Mouse (Mus musculus) intestine, postnatal 0 days (tissue): ENCODE data around the gene Dock10. TPM values are rescaled to one million over a fixed set of nuclear protein-coding genes. Genes with fewer than 3 reads are reported as not detected.
A peak's percentile ranks its signal among the peaks of the same experiment; 100 is the strongest.

Source experiments
- ATAC-seq: fragments of 200-750 bp; cut with Nextera tagmentation; 2 replicates; pipeline ENCODE4 v1.8.0; 2017; ENCODE audit warnings: mild to moderate bottlenecking, moderate TSS enrichment, moderate library complexity
- H3K27ac ChIP-seq: fragments of 300-500 bp; sonication (generic); 2 replicates; pipeline ENCODE4 v1.5.1; 2014; ENCODE audit warnings: mild to moderate bottlenecking, low read depth, low read length, moderate library complexity
- H3K27me3 ChIP-seq: fragments of 300-500 bp; sonication (generic); replicated peaks from 2 replicates; pipeline ENCODE4 v1.6.1; 2014; ENCODE audit warnings: low read length, mixed read lengths; ENCODE audit not compliant: control insufficient read depth, insufficient read depth
- H3K36me3 ChIP-seq: fragments of 300-500 bp; sonication (generic); 2 replicates; pipeline ENCODE4 v1.6.1; 2014; ENCODE audit warnings: mild to moderate bottlenecking, moderate library complexity; ENCODE audit not compliant: control insufficient read depth, insufficient read depth
- H3K4me1 ChIP-seq: fragments of 300-500 bp; sonication (generic); replicated peaks from 2 replicates; pipeline ENCODE4 v1.6.1; 2014; ENCODE audit warnings: antibody characterized with exemption, low read length, mixed read lengths; ENCODE audit not compliant: control insufficient read depth, insufficient read depth
- H3K4me2 ChIP-seq: fragments of 300-500 bp; sonication (generic); replicated peaks from 2 replicates; pipeline ENCODE4 v1.6.1; 2014; ENCODE audit warnings: low read depth, mild to moderate bottlenecking, moderate library complexity
- H3K4me3 ChIP-seq: fragments of 300-500 bp; sonication (generic); 2 replicates; pipeline ENCODE4 v1.5.1; 2014; ENCODE audit warnings: low read depth, low read length
- H3K9ac ChIP-seq: fragments of 300-500 bp; sonication (generic); 2 replicates; pipeline ENCODE4 v1.6.1; 2014; ENCODE audit warnings: mild to moderate bottlenecking, low read depth, low read length
- H3K9me3 ChIP-seq: fragments of 300-500 bp; sonication (generic); 2 replicates; pipeline ENCODE4 v1.6.1; 2016; ENCODE audit warnings: mixed run types; ENCODE audit not compliant: control insufficient read depth
- CTCF ChIP-seq: sonication (generic); IDR thresholded peaks from 2 replicates; pipeline ENCODE4 v1.5.1; 2016; ENCODE audit warnings: low read depth, mild to moderate bottlenecking, control low read depth, antibody characterized with exemption, moderate library complexity
- WGBS: fragments of 180-500 bp; shearing (Covaris S2); extraction: QIAGEN DNeasy Blood & Tissue Kit; methylation state at CpG from one replicate; pipeline ENCODE4 v1.1.7; 2014; 5-methylcytosine and 5-hydroxymethylcytosine counted together
- polyA plus RNA-seq: library from polyadenylated mRNA; unstranded; fragments of >200 nt; fragmentation: Nextera tagmentation; extraction: Ambion mirVana; gene quantifications from 2 replicates; pipeline ENCODE4 v1.2.1, GENCODE M21; 2015

The Dock10 gene
- 2.1 and 2.5 TPM in 2 replicates for polyA plus RNA-seq

DNA sequence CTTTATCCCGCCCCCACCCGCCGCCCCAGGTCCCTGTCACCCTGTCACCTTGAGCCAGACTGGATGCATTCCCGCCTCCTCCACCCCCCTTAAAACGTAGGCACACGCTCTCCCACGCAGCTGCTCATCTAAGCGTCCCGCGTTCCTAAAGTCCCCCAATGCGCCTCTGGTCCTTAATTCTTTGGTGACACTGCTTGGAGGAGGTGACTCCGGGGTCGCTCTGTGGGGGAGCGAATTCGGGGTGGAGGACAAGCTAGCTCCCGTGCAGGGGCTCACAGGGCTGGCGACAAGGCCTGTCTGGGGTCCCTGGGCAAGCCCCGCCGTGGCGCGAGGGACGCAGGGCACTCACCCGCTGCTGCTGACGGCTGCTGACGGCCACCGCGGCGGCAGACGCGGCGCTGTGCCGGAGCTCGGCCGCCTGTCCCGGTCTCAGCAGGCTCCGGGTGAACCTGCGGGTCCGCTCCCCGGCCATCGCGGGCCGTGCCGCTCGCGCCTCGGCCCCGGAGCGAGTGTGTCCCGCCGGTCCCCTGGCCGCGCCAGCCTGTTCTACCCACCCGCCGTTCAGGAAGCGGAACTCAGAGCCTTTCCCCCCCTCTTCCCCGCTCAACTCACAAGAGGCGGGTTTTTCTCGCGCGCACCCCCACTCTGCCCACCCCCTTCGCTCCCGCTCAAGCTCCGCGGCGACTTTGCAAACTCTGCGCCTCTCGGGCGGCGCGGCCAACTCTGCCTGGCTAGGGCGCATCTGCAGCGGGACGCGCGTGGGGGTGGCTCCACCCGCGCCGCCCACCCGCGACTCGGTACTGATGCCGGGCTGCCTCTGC is at the start of gene Dock10:
Gene Dock10, minus strand, starts transcription at position 551 of the 821 bp plus-strand sequence.
- WGBS, result under 1% methylated on average over 73 of the region's 82 CpGs
- no peak within 1 kb of the TSS for H3K27ac ChIP-seq
- H3K4me1 ChIP-seq, result no peaks in the 10 kb centered on the region
- no peak for TF ChIP-seq CTCF
- peak within 1 kb of the TSS; percentile 45 for H3K4me3 ChIP-seq
- no peaks in the 10 kb centered on the region for H3K9me3 ChIP-seq
- peaks cover 20% of the 10 kb centered on the region; the same call in 1 of the 2 replicates for H3K27me3 ChIP-seq
- H3K36me3 ChIP-seq, result no peaks in the 10 kb centered on the region
- peak within 1 kb of the TSS; percentile 70 for H3K4me2 ChIP-seq
- ATAC-seq, result no peak
- no peak within 1 kb of the TSS for H3K9ac ChIP-seq

DNA sequence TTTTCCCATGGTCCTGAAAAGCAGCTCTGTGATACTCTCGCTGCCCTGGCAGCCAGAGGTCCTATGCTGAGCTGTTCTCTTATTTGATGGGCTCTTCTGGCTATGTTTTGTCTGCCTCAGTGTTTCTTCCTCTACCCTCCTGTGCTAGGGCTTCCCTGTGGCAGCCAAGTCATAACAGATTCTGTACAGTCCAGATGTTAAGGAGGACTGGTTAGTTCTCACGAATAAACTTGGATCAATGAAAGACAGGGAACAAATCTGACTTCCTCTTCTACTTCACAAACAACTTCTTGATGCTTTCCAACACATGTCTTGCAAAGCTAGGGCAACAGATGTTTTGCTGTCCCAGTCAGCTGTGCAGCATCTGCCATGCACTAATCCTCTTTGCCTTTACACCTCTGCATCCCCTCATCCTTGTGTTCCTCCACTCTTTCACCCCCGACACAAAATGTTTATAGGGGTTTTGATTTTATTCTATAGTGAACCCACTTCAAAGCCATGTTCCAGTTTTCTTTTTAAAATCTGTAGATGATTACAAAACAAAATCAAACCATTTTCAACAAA is 48.6 kb upstream of the Dock10 start:
- no peaks in the 10 kb centered on the region for H3K9me3 ChIP-seq
- no peak overlapping the region for H3K27ac ChIP-seq
- TF ChIP-seq CTCF, result no peak
- H3K27me3 ChIP-seq, result no peaks in the 10 kb centered on the region
- no peak overlapping the region for H3K4me2 ChIP-seq
- ATAC-seq, result no peak
- H3K4me1 ChIP-seq, result no peaks in the 10 kb centered on the region
- H3K4me3 ChIP-seq, result no peak overlapping the region
- no peak overlapping the region for H3K9ac ChIP-seq
- WGBS, result 53% methylated on average over 3 of the region's 3 CpGs
- H3K36me3 ChIP-seq, result no peaks in the 10 kb centered on the region

DNA sequence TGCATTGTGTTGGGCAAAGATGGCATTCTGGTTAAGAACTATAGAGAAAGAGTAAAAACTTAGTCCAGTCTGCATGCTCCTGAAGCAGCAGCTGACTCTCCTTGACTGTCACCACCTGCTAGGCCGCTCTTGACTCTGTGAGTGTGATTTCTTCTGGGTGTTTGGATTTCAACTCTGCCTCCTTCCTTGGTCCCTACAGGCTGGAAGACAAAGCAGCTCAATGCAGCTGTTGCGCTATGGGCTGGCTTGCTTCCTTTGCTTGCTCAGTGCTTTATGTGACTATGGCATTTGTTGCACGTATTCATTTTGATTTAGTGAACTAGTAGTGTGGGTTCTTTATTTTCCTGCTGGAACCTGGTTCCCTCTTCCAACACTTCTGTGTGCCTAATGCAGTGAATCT is 43.7 kb upstream of the Dock10 start:
- Histone ChIP-seq H3K4me2 (no peak overlapping the region), H3K27ac (no peak overlapping the region), H3K9ac (no peak overlapping the region), H3K36me3 (no peaks in the 10 kb centered on the region), H3K4me1 (no peaks in the 10 kb centered on the region), H3K27me3 (no peaks in the 10 kb centered on the region), H3K9me3 (no peaks in the 10 kb centered on the region), H3K4me3 (no peak overlapping the region)
- ATAC-seq, result no peak
- WGBS, result 74% methylated on average over 3 of the region's 3 CpGs
- TF ChIP-seq CTCF, result no peak

DNA sequence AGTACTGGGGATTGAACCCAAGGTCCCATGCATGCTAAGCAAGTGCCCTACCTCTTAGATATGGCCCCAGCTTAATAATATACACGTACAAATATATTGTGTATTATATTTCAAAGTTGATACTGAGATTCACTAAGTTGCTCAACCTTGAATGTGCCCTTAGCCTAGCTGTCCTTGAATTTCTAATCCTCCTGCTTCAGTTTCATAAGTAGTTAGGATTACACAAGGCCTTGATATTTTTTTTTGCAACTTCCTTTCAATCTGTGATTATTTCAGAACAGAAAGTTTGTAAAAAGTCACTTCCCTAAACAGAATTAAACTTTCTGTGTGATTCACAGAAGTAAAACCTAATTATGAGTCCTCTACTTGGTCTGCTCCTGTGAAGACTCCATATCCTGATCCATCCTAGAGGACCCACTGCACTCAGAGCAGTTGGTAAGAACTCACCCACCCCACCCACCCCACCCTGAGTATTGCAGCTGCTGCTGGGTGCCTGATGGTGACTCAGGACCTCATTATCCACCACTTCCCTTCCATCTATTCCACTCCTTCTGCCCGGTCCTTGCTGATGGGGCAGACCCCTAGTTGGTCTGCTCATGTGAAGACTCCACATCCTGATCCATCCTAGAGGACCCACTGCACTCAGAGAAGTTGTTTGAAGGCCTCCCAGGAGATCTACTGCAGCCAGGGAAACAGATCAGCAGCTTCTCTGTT is 26.9 kb upstream of the Dock10 start:
- no peak overlapping the region for H3K27ac ChIP-seq
- H3K36me3 ChIP-seq, result no peaks in the 10 kb centered on the region
- no peak overlapping the region for H3K4me3 ChIP-seq
- no peaks in the 10 kb centered on the region for H3K4me1 ChIP-seq
- no peak overlapping the region for H3K4me2 ChIP-seq
- H3K27me3 ChIP-seq, result no peaks in the 10 kb centered on the region
- no peak for ATAC-seq
- no peak for TF ChIP-seq CTCF
- no peaks in the 10 kb centered on the region for H3K9me3 ChIP-seq
- 74% methylated on average over 2 of the region's 2 CpGs for WGBS
- no peak overlapping the region for H3K9ac ChIP-seq

DNA sequence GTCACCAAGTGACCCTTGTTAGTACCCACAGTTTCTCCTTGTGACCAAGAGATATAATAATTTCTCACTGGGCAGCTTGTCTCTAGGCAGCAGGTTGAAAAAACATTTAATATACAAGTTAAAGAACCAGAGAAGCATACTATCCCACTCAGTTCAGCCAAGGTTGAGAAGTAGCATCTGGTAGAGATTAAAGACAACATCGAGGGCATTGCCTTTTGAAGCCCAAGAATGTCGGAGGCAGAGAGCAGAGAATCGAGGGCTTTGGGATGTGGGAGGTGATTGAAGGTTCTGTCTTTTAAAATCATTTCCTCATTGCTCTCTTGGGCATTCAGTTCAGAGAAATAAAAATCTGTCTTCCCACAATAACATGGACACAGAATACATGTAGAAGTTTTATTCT is 25.8 kb upstream of the Dock10 start:
- H3K4me3 ChIP-seq, result no peak overlapping the region
- no peaks in the 10 kb centered on the region for H3K9me3 ChIP-seq
- H3K4me1 ChIP-seq, result no peaks in the 10 kb centered on the region
- no peaks in the 10 kb centered on the region for H3K36me3 ChIP-seq
- no peak overlapping the region for H3K27ac ChIP-seq
- no peak overlapping the region for H3K9ac ChIP-seq
- no peak for ATAC-seq
- H3K4me2 ChIP-seq, result no peak overlapping the region
- no peaks in the 10 kb centered on the region for H3K27me3 ChIP-seq
- TF ChIP-seq CTCF, result no peak
- 79% methylated on average over 3 of the region's 3 CpGs for WGBS

DNA sequence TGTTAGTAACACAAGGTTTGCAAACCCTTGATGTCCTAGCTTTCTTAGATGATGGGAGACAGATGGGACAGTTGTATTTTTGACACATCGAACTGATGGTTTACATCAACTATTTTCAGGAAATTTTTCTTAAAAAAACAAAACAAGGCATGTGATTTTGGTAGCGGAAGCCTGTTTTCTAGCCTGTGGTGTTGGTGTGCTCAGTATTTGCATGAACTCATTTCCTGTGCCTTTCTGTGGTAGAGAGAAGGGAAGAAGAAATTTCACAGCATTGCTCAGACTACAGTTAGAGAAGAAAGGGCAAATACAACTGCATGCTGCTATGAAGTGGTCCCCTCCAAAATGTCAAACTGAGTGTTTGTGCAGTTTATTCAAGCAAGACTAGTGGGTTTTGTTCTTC is 7.2 kb upstream of the Dock10 start:
- Histone ChIP-seq H3K9ac (no peak overlapping the region), H3K27ac (no peak overlapping the region), H3K4me2 (no peak overlapping the region), H3K36me3 (no peaks in the 10 kb centered on the region), H3K27me3 (no peaks in the 10 kb centered on the region), H3K4me3 (no peak overlapping the region), H3K9me3 (no peaks in the 10 kb centered on the region), H3K4me1 (no peaks in the 10 kb centered on the region)
- WGBS, result 78% methylated on average over 2 of the region's 2 CpGs
- no peak for ATAC-seq
- no peak for TF ChIP-seq CTCF
